Mouse (Mus musculus) CH12.LX (cell line): ENCODE data around the gene Tmprss11f. TPM values are rescaled to one million over a fixed set of nuclear protein-coding genes. Genes with fewer than 3 reads are reported as not detected.

Experiments used
- DNase-seq: peaks from one replicate; pipeline ENCODE4 v3.0.0-alpha.2; 2013; ENCODE audit errors: extremely low read depth
- H3K27ac ChIP-seq: 2 replicates; pipeline ENCODE4 v1.5.1; 2012; ENCODE audit warnings: low read depth, mild to moderate bottlenecking, control low read depth, moderate library complexity; ENCODE audit not compliant: insufficient read depth
- H3K27me3 ChIP-seq: replicated peaks from 2 replicates; pipeline ENCODE3; 2012; ENCODE audit warnings: inconsistent platforms
- H3K36me3 ChIP-seq, 2 experiments: replicated peaks in 1 of 2; 2 replicates each; pipeline versions ENCODE3 to v1.6.1; 2012; ENCODE audit warnings: inconsistent platforms in 1 of 2, low read length in 1 of 2, mild to moderate bottlenecking in 1 of 2, mixed read lengths in 1 of 2, moderate library complexity in 1 of 2; ENCODE audit not compliant: control insufficient read depth in 1 of 2, insufficient read depth in 1 of 2
- H3K4me1 ChIP-seq, 2 experiments: 2 replicates each; pipeline ENCODE4 v1.6.1; 2012; ENCODE audit warnings: inconsistent platforms in 1 of 2, moderate library complexity in 1 of 2; ENCODE audit not compliant: insufficient read depth in 2 of 2, control insufficient read depth in 1 of 2
- H3K4me2 ChIP-seq: 2 replicates; pipeline ENCODE4 v1.6.1; 2012; ENCODE audit warnings: low read depth, mild to moderate bottlenecking, control low read depth; ENCODE audit not compliant: poor library complexity, insufficient read depth, severe bottlenecking
- H3K4me3 ChIP-seq, 3 experiments: fragments of 150-350 bp in 1 of 3; sonication (generic) in 1 of 3; replicated peaks in 1 of 3; 2 replicates each; pipeline versions ENCODE3 to v1.5.1; 2011 to 2012; ENCODE audit warnings: low read depth in 2 of 3, low read length in 2 of 3, mild to moderate bottlenecking in 2 of 3, moderate library complexity in 2 of 3, control low read depth in 1 of 3, improper control_type of control experiment in 1 of 3, inconsistent platforms in 1 of 3, mixed read lengths in 1 of 3; ENCODE audit not compliant: poor library complexity in 1 of 3
- H3K79me2 ChIP-seq: replicated peaks from 2 replicates; pipeline ENCODE4 v1.6.1; 2012; ENCODE audit warnings: mild to moderate bottlenecking, moderate library complexity; ENCODE audit not compliant: control insufficient read depth, poor library complexity, insufficient read depth, severe bottlenecking; ENCODE audit errors: extremely low read depth
- H3K9ac ChIP-seq: 2 replicates; pipeline ENCODE4 v1.6.1; 2012; ENCODE audit warnings: low read depth, mild to moderate bottlenecking, control low read depth, moderate library complexity; ENCODE audit not compliant: insufficient read depth
- H3K9me3 ChIP-seq: replicated peaks from 2 replicates; pipeline ENCODE3; 2012; ENCODE audit warnings: low read length, inconsistent platforms, mixed read lengths
- BHLHE40 ChIP-seq: IDR thresholded peaks from 2 replicates; pipeline ENCODE4 v1.6.1; 2011; ENCODE audit warnings: mild to moderate bottlenecking, low read depth, low read length, improper control_type of control experiment
- CTCF ChIP-seq, 2 experiments: IDR thresholded peaks in 1 of 2; conservative IDR thresholded peaks in 1 of 2; 2 replicates each; pipeline ENCODE4 v1.5.1; 2011 to 2012; ENCODE audit warnings: low read depth in 2 of 2, low read length in 2 of 2, improper control_type of control experiment in 1 of 2, inconsistent platforms in 1 of 2, mild to moderate bottlenecking in 1 of 2, moderate library complexity in 1 of 2
- E2F4 ChIP-seq: IDR thresholded peaks from 2 replicates; pipeline ENCODE4 v1.6.1; 2011; ENCODE audit warnings: low read depth, low read length, improper control_type of control experiment; ENCODE audit not compliant: insufficient replicate concordance
- ELF1 ChIP-seq: IDR thresholded peaks from 2 replicates; pipeline ENCODE4 v1.6.1; 2014; ENCODE audit warnings: low read depth, mild to moderate bottlenecking, inconsistent platforms, low read length, improper control_type of control experiment
- EP300 ChIP-seq: IDR thresholded peaks from 2 replicates; pipeline ENCODE4 v1.6.1; 2011; ENCODE audit warnings: low read length, improper control_type of control experiment
- GABPA ChIP-seq: IDR thresholded peaks from 2 replicates; pipeline ENCODE4 v1.6.1; 2012; ENCODE audit warnings: low read depth, low read length, improper control_type of control experiment, inconsistent platforms; ENCODE audit not compliant: insufficient replicate concordance
- HCFC1 ChIP-seq: IDR thresholded peaks from 2 replicates; pipeline ENCODE4 v1.6.1; 2012; ENCODE audit warnings: low read depth, mild to moderate bottlenecking, inconsistent platforms, low read length, improper control_type of control experiment
- IRF4 ChIP-seq: IDR thresholded peaks from 2 replicates; pipeline ENCODE4 v1.6.1; 2014; ENCODE audit warnings: low read depth, mild to moderate bottlenecking, inconsistent platforms, low read length, improper control_type of control experiment
- JUN ChIP-seq: IDR thresholded peaks from 2 replicates; pipeline ENCODE4 v1.6.1; 2011; ENCODE audit warnings: low read depth, mild to moderate bottlenecking, low read length, improper control_type of control experiment, moderate library complexity; ENCODE audit not compliant: insufficient read depth
- MAX ChIP-seq: IDR thresholded peaks from 2 replicates; pipeline ENCODE4 v1.6.1; 2011; ENCODE audit warnings: low read length, improper control_type of control experiment
- NELFE ChIP-seq: IDR thresholded peaks from 2 replicates; pipeline ENCODE4 v1.6.1; 2011; ENCODE audit warnings: low read depth, low read length, improper control_type of control experiment
- NRF1 ChIP-seq: IDR thresholded peaks from 2 replicates; pipeline ENCODE4 v1.6.1; 2014; ENCODE audit warnings: low read depth, mild to moderate bottlenecking, inconsistent platforms, low read length, improper control_type of control experiment, moderate library complexity
- POLR2AphosphoS2 ChIP-seq: IDR thresholded peaks from 2 replicates; pipeline ENCODE4 v1.6.1; 2011; ENCODE audit warnings: low read depth, low read length, improper control_type of control experiment
- RAD21 ChIP-seq: IDR thresholded peaks from 2 replicates; pipeline ENCODE4 v1.6.1; 2011; ENCODE audit warnings: low read depth, mild to moderate bottlenecking, low read length, improper control_type of control experiment, moderate library complexity
- RCOR1 ChIP-seq: conservative IDR thresholded peaks from 2 replicates; pipeline ENCODE4 v1.6.1; 2012; ENCODE audit warnings: low read depth, mild to moderate bottlenecking, inconsistent platforms, low read length, improper control_type of control experiment
- SMC3 ChIP-seq: IDR thresholded peaks from 2 replicates; pipeline ENCODE4 v1.6.1; 2011; ENCODE audit warnings: low read depth, low read length, improper control_type of control experiment
- UBTF ChIP-seq: IDR thresholded peaks from 2 replicates; pipeline ENCODE4 v1.6.1; 2012; ENCODE audit warnings: low read depth, mild to moderate bottlenecking, inconsistent platforms, low read length, improper control_type of control experiment, moderate library complexity
- ZKSCAN1 ChIP-seq: IDR thresholded peaks from 2 replicates; pipeline ENCODE4 v1.6.1; 2012; ENCODE audit warnings: low read depth, inconsistent platforms, low read length, improper control_type of control experiment, borderline replicate concordance
- ZMIZ1 ChIP-seq: IDR thresholded peaks from 2 replicates; pipeline ENCODE4 v1.6.1; 2012; ENCODE audit warnings: low read depth, mild to moderate bottlenecking, inconsistent platforms, low read length, improper control_type of control experiment
- dilution Hi-C: fragments of 300-500 bp; cut with MboI; formaldehyde crosslinking; loops from 2 replicates; pipeline ENCODE4 v1.14.3; 2020; ENCODE audit warnings: low sequenced_read_pairs; ENCODE audit not compliant: extremely low pct_unique_long_range_greater_than_20kb, extremely low pct_ligation_motif_present
- in situ Hi-C: fragments of 300-500 bp; cut with MboI; formaldehyde crosslinking; loops from 3 replicates; pipeline ENCODE4 v1.14.3; 2019; ENCODE audit warnings: low sequenced_read_pairs, low pct_ligation_motif_present, low pct_unique_long_range_greater_than_20kb, mixed read lengths
- polyA plus RNA-seq: library from polyadenylated mRNA; unstranded; fragments of >175 nt; gene quantifications from 2 replicates; pipeline ENCODE4 v1.2.1, GENCODE M21; 2012; ENCODE audit warnings: low read depth; ENCODE audit not compliant: insufficient read length
- total RNA-seq, 2 experiments: library from RNA; depleted of rRNA; stranded (reverse); fragments of 300-350 nt in 1 of 2; fragments of >200 nt in 1 of 2; gene quantifications; 2 replicates each; pipeline ENCODE4 v1.2.3; 2012 to 2014

The Tmprss11f gene
- total and polyA plus RNA-seq, 3 experiments = not detected

GRCm38 (mm10) chr5:86493453-86493852 lies 138.8 kb downstream of the Tmprss11f start:
- dilution Hi-C loops = no loop called here
- TF ChIP-seq SMC3 = no peak
- TF ChIP-seq BHLHE40 = no peak
- TF ChIP-seq NELFE = no peak
- TF ChIP-seq ZMIZ1 = no peak
- TF ChIP-seq RCOR1 = no peak
- no peak for TF ChIP-seq HCFC1
- TF ChIP-seq ZKSCAN1 = no peak
- TF ChIP-seq NRF1 = no peak
- TF ChIP-seq, all 38 proteins: peak for 0
- Histone ChIP-seq H3K4me2 (no peak overlapping the region), H3K9ac (no peak overlapping the region), H3K79me2 (no peaks in the 10 kb centered on the region), H3K4me1 (no peaks in the 10 kb centered on the region), H3K4me3 (no peak overlapping the region), H3K27ac (no peak overlapping the region), H3K36me3 (no peaks in the 10 kb centered on the region), H3K27me3 (no peaks in the 10 kb centered on the region), H3K9me3 (no peaks in the 10 kb centered on the region)
- no peak for DNase-seq
- in situ Hi-C loops = loop anchor here (25.0 kb wide), 2 partner anchors 144 to 269 kb away; partner anchors contain the start of gene Tmprss11f

GRCm38 (mm10) chr5:86482562-86482961 lies 149.7 kb downstream of the Tmprss11f start:
- Histone ChIP-seq H3K4me1 (no peaks in the 10 kb centered on the region), H3K27me3 (no peaks in the 10 kb centered on the region), H3K9me3 (no peaks in the 10 kb centered on the region), H3K4me2 (no peak overlapping the region), H3K4me3 (no peak overlapping the region), H3K36me3 (no peaks in the 10 kb centered on the region), H3K27ac (no peak overlapping the region), H3K79me2 (no peaks in the 10 kb centered on the region), H3K9ac (no peak overlapping the region)
- dilution Hi-C loops (no loop called here), in situ Hi-C loops (loop anchor here (25.0 kb wide), 2 partner anchors 155 to 280 kb away; partner anchors contain the start of gene Tmprss11f)
- peak; percentile 10 for DNase-seq
- TF ChIP-seq JUN = no peak
- no peak for TF ChIP-seq E2F4
- peak in 1 of 2 experiments; percentile 62; a peak in 2 of 4 replicates for TF ChIP-seq CTCF (conservative IDR thresholded peaks at IDR 0.05 in 1 of 2, IDR thresholded peaks at IDR 0.05 in 1 of 2; ENCODE audit: low read depth in 2 of 2, low read length in 2 of 2)
- TF ChIP-seq RAD21 = peak; percentile 70
- TF ChIP-seq ELF1 = no peak
- TF ChIP-seq GABPA = no peak
- TF ChIP-seq BHLHE40 = no peak
- TF ChIP-seq NELFE = no peak
- no peak for TF ChIP-seq IRF4
- TF ChIP-seq UBTF = no peak
- no peak for TF ChIP-seq HCFC1
- TF ChIP-seq MAX = no peak
- peak; percentile 47 for TF ChIP-seq SMC3
- no peak for TF ChIP-seq EP300
- no peak for TF ChIP-seq POLR2AphosphoS2
